Mouse (Mus musculus): Measurements from ENCODE around the gene Slc22a13. TPM values are rescaled to one million over a fixed set of nuclear protein-coding genes. Genes with fewer than 3 reads are reported as not detected.

The Slc22a13 gene
- polyA plus RNA-seq (2015; fragmentation: Nextera tagmentation; extraction: Ambion mirVana) = 45.6 and 53.7 TPM in 2 replicates

- WGBS = 95% methylated on average over 4 of the region's 4 CpGs
- Histone ChIP-seq H3K4me2 (ENCODE audit: low read length) (no peak within 1 kb of the TSS), H3K4me1 (replicated peaks; ENCODE audit: insufficient read depth, low read length) (no peaks in the 10 kb centered on the region), H3K9me3 (replicated peaks; ENCODE audit: low read length) (no peaks in the 10 kb centered on the region), H3K27ac (no peak within 1 kb of the TSS), H3K36me3 (ENCODE audit: insufficient read depth, low read length) (no peaks in the 10 kb centered on the region), H3K9ac (ENCODE audit: low read depth, low read length) (no peak within 1 kb of the TSS), H3K27me3 (ENCODE audit: insufficient read depth, low read length) (no peaks in the 10 kb centered on the region), H3K4me3 (replicated peaks; ENCODE audit: low read depth, low read length) (no peak within 1 kb of the TSS)
- ATAC-seq (replicated peaks; ENCODE audit: low FRiP score, low read depth) (no peak), DNase-seq (ENCODE audit: low spot score) (no peak)
- no peak for TF ChIP-seq CTCF (IDR thresholded peaks at IDR 0.05; ENCODE audit: low read depth)
Measured at GRCm38 (mm10) chr9:119208998-119209397, at the start of gene Slc22a13. TSS of gene Slc22a13 (minus strand) at chr9:119209098.

- DNase-seq (ENCODE audit: low spot score) = no peak
- Histone ChIP-seq H3K36me3 (ENCODE audit: insufficient read depth, low read length) (peaks cover 30% of the 10 kb centered on the region), H3K27me3 (ENCODE audit: insufficient read depth, low read length) (no peaks in the 10 kb centered on the region), H3K4me3 (replicated peaks; ENCODE audit: low read depth, low read length) (no peak overlapping the region), H3K9ac (ENCODE audit: low read depth, low read length) (no peak overlapping the region), H3K4me2 (ENCODE audit: low read length) (no peak overlapping the region), H3K27ac (no peak overlapping the region), H3K4me1 (replicated peaks; ENCODE audit: insufficient read depth, low read length) (no peaks in the 10 kb centered on the region), H3K9me3 (replicated peaks; ENCODE audit: low read length) (no peaks in the 10 kb centered on the region)
- 75% methylated on average over 5 of the region's 5 CpGs for whole genome bisulfite sequencing
- ATAC-seq (replicated peaks; ENCODE audit: low FRiP score, low read depth) = no peak
- TF ChIP-seq CTCF (IDR thresholded peaks at IDR 0.05; ENCODE audit: low read depth) = no peak
Measured at GRCm38 (mm10) chr9:119258128-119258527, 49.2 kb upstream of the Slc22a13 start.

- 98% methylated on average over 12 of the region's 12 CpGs for WGBS
- ATAC-seq (replicated peaks; ENCODE audit: low FRiP score, low read depth) = no peak
- no peaks in the 10 kb centered on the region for H3K27me3 ChIP-seq (ENCODE audit: insufficient read depth, low read length)
- TF ChIP-seq CTCF (IDR thresholded peaks at IDR 0.05; ENCODE audit: low read depth) = no peak
- H3K4me1 ChIP-seq (replicated peaks; ENCODE audit: insufficient read depth, low read length) = no peaks in the 10 kb centered on the region
- no peak overlapping the region for H3K4me2 ChIP-seq (ENCODE audit: low read length)
- H3K36me3 ChIP-seq (ENCODE audit: insufficient read depth, low read length) = peaks cover 20% of the 10 kb centered on the region
- DNase-seq (ENCODE audit: low spot score) = no peak
- H3K9ac ChIP-seq (ENCODE audit: low read depth, low read length) = no peak overlapping the region
- H3K27ac ChIP-seq = no peak overlapping the region
- no peak overlapping the region for H3K4me3 ChIP-seq (replicated peaks; ENCODE audit: low read depth, low read length)
- no peaks in the 10 kb centered on the region for H3K9me3 ChIP-seq (replicated peaks; ENCODE audit: low read length)
Measured at GRCm38 (mm10) chr9:119256161-119256560, 47.3 kb upstream of the Slc22a13 start.

- H3K4me1 ChIP-seq (replicated peaks; ENCODE audit: insufficient read depth, low read length) = no peaks in the 10 kb centered on the region
- H3K27ac ChIP-seq = no peak overlapping the region
- H3K4me2 ChIP-seq (ENCODE audit: low read length) = no peak overlapping the region
- H3K4me3 ChIP-seq (replicated peaks; ENCODE audit: low read depth, low read length) = no peak overlapping the region
- H3K36me3 ChIP-seq (ENCODE audit: insufficient read depth, low read length) = peaks cover 20% of the 10 kb centered on the region
- TF ChIP-seq CTCF (IDR thresholded peaks at IDR 0.05; ENCODE audit: low read depth) = no peak
- ATAC-seq (replicated peaks; ENCODE audit: low FRiP score, low read depth) = no peak
- H3K27me3 ChIP-seq (ENCODE audit: insufficient read depth, low read length) = no peaks in the 10 kb centered on the region
- no peaks in the 10 kb centered on the region for H3K9me3 ChIP-seq (replicated peaks; ENCODE audit: low read length)
- 98% methylated on average over 1 of the region's 1 CpGs for WGBS
- H3K9ac ChIP-seq (ENCODE audit: low read depth, low read length) = no peak overlapping the region
- no peak for DNase-seq (ENCODE audit: low spot score)
Measured at GRCm38 (mm10) chr9:119255096-119255495, 46.2 kb upstream of the Slc22a13 start.

GRCm38 (mm10) chr9:119254187-119254586 lies 45.3 kb upstream of the Slc22a13 start:
- H3K4me1 ChIP-seq (replicated peaks; ENCODE audit: insufficient read depth, low read length) = no peaks in the 10 kb centered on the region
- no peaks in the 10 kb centered on the region for H3K27me3 ChIP-seq (ENCODE audit: insufficient read depth, low read length)
- DNase-seq (ENCODE audit: low spot score) (peak; percentile 12), ATAC-seq (replicated peaks; ENCODE audit: low FRiP score, low read depth) (no peak)
- no peak overlapping the region for H3K9ac ChIP-seq (ENCODE audit: low read depth, low read length)
- WGBS = 40% methylated on average over 2 of the region's 2 CpGs
- H3K27ac ChIP-seq = no peak overlapping the region
- no peak overlapping the region for H3K4me3 ChIP-seq (replicated peaks; ENCODE audit: low read depth, low read length)
- TF ChIP-seq CTCF (IDR thresholded peaks at IDR 0.05; ENCODE audit: low read depth) = peak; percentile 31; the same call in 1 of the 2 replicates
- no peak overlapping the region for H3K4me2 ChIP-seq (ENCODE audit: low read length)
- H3K9me3 ChIP-seq (replicated peaks; ENCODE audit: low read length) = no peaks in the 10 kb centered on the region
- H3K36me3 ChIP-seq (ENCODE audit: insufficient read depth, low read length) = peaks cover 25% of the 10 kb centered on the region

GRCm38 (mm10) chr9:119247996-119248395 lies 39.1 kb upstream of the Slc22a13 start:
- H3K36me3 ChIP-seq (ENCODE audit: insufficient read depth, low read length) = peaks cover 19% of the 10 kb centered on the region; the same call in 1 of the 2 replicates
- WGBS = 81% methylated on average over 5 of the region's 5 CpGs
- ATAC-seq (replicated peaks; ENCODE audit: low FRiP score, low read depth) = no peak

GRCm38 (mm10) chr9:119246826-119247225 lies 37.9 kb upstream of the Slc22a13 start:
- ATAC-seq (replicated peaks; ENCODE audit: low FRiP score, low read depth) = no peak
- no peak overlapping the region for H3K27ac ChIP-seq
- peak; percentile 28; the same call in 1 of the 2 replicates for TF ChIP-seq CTCF (IDR thresholded peaks at IDR 0.05; ENCODE audit: low read depth)
- no peak overlapping the region for H3K4me2 ChIP-seq (ENCODE audit: low read length)
- peaks cover 19% of the 10 kb centered on the region; the same call in 1 of the 2 replicates for H3K36me3 ChIP-seq (ENCODE audit: insufficient read depth, low read length)
- 83% methylated on average over 5 of the region's 5 CpGs for WGBS
- no peaks in the 10 kb centered on the region for H3K27me3 ChIP-seq (ENCODE audit: insufficient read depth, low read length)
- H3K4me1 ChIP-seq (replicated peaks; ENCODE audit: insufficient read depth, low read length) = no peaks in the 10 kb centered on the region
- no peaks in the 10 kb centered on the region for H3K9me3 ChIP-seq (replicated peaks; ENCODE audit: low read length)
- no peak overlapping the region for H3K4me3 ChIP-seq (replicated peaks; ENCODE audit: low read depth, low read length)
- peak; percentile 2 for DNase-seq (ENCODE audit: low spot score)
- no peak overlapping the region for H3K9ac ChIP-seq (ENCODE audit: low read depth, low read length)

More at GRCm38 (mm10) chr9:119247996-119248395, 39.1 kb upstream of the Slc22a13 start:
- Histone ChIP-seq H3K4me1 (replicated peaks; ENCODE audit: insufficient read depth, low read length) (no peaks in the 10 kb centered on the region), H3K4me2 (ENCODE audit: low read length) (no peak overlapping the region), H3K9me3 (replicated peaks; ENCODE audit: low read length) (no peaks in the 10 kb centered on the region), H3K27me3 (ENCODE audit: insufficient read depth, low read length) (no peaks in the 10 kb centered on the region), H3K27ac (no peak overlapping the region), H3K9ac (ENCODE audit: low read depth, low read length) (no peak overlapping the region), H3K4me3 (replicated peaks; ENCODE audit: low read depth, low read length) (no peak overlapping the region)
- no peak for TF ChIP-seq CTCF (IDR thresholded peaks at IDR 0.05; ENCODE audit: low read depth)
- DNase-seq (ENCODE audit: low spot score) = no peak

Data from kidney, postnatal 0 days (tissue).